Mouse (Mus musculus): ENCODE measurements at regions not wholly inside any gene's neighbourhood (a gene's known extent, or its start where the extent isn't known, plus 50 kb on each side); places are given as distances from the start of the nearest gene placed in this dataset.

- Histone ChIP-seq H3K4me3 (ENCODE audit: low read depth, low read length) (no peak overlapping the region), H3K4me1 (ENCODE audit: control insufficient read depth, insufficient read depth, low read length) (no peaks in the 10 kb centered on the region), H3K36me3 (replicated peaks; ENCODE audit: control insufficient read depth, insufficient read depth, low read depth, low read length) (no peaks in the 10 kb centered on the region), H3K27me3 (ENCODE audit: control insufficient read depth, insufficient read depth, low read length) (no peaks in the 10 kb centered on the region), H3K27ac (replicated peaks; ENCODE audit: low read depth, low read length) (no peak overlapping the region), H3K9ac (replicated peaks; ENCODE audit: low read length) (no peak overlapping the region), H3K4me2 (ENCODE audit: low read depth, low read length) (no peak overlapping the region), H3K9me3 (replicated peaks; ENCODE audit: control insufficient read depth, low read length) (no peaks in the 10 kb centered on the region)
- DNase-seq (ENCODE audit: low spot score) (no peak), ATAC-seq (replicated peaks; ENCODE audit: insufficient number of reproducible peaks, low FRiP score, low TSS enrichment, low read depth) (no peak)
- WGBS = 77% methylated on average over 6 of the region's 6 CpGs
Observed at GRCm38 (mm10) chr13:97847561-97847960, 87.1 kb upstream of the Gm10260 start.

- no peaks in the 10 kb centered on the region for H3K27me3 ChIP-seq (ENCODE audit: control insufficient read depth, insufficient read depth, low read length)
- H3K4me3 ChIP-seq (ENCODE audit: low read depth, low read length) = no peak overlapping the region
- WGBS = 82% methylated on average over 5 of the region's 5 CpGs
- no peak overlapping the region for H3K27ac ChIP-seq (replicated peaks; ENCODE audit: low read depth, low read length)
- H3K4me2 ChIP-seq (ENCODE audit: low read depth, low read length) = no peak overlapping the region
- H3K4me1 ChIP-seq (ENCODE audit: control insufficient read depth, insufficient read depth, low read length) = no peaks in the 10 kb centered on the region
- no peaks in the 10 kb centered on the region for H3K36me3 ChIP-seq (replicated peaks; ENCODE audit: control insufficient read depth, insufficient read depth, low read depth, low read length)
- H3K9me3 ChIP-seq (replicated peaks; ENCODE audit: control insufficient read depth, low read length) = no peaks in the 10 kb centered on the region
- DNase-seq (ENCODE audit: low spot score) (no peak), ATAC-seq (replicated peaks; ENCODE audit: insufficient number of reproducible peaks, low FRiP score, low TSS enrichment, low read depth) (no peak)
- H3K9ac ChIP-seq (replicated peaks; ENCODE audit: low read length) = no peak overlapping the region
Observed at GRCm38 (mm10) chr13:97845148-97845547, 84.7 kb upstream of the Gm10260 start.

DNA sequence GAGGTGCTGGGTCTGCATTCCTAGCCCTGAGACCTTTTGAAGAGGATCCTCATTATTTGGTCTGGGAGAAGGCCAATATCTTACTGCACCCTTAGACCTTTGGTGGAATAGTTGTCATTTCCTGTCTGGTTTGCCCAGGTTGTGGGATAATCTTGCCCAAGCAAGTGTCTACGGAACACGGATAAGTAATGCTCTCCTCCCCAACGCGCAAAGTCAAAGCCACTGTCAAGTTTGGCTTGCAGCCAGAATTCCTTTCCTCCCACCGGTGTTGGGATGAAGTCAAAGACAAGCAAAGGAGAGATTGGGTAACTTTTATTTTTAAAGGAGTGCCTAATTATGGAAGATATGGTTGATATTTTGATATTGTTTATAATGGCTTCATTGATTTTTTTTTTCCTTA is 82.4 kb upstream of the Gm10260 start:
- no peaks in the 10 kb centered on the region for H3K4me1 ChIP-seq (ENCODE audit: control insufficient read depth, insufficient read depth, low read length)
- no peaks in the 10 kb centered on the region for H3K27me3 ChIP-seq (ENCODE audit: control insufficient read depth, insufficient read depth, low read length)
- H3K9ac ChIP-seq (replicated peaks; ENCODE audit: low read length) = no peak overlapping the region
- H3K27ac ChIP-seq (replicated peaks; ENCODE audit: low read depth, low read length) = no peak overlapping the region
- ATAC-seq (replicated peaks; ENCODE audit: insufficient number of reproducible peaks, low FRiP score, low TSS enrichment, low read depth) (no peak), DNase-seq (ENCODE audit: low spot score) (no peak)
- WGBS = 86% methylated on average over 5 of the region's 5 CpGs
- H3K4me3 ChIP-seq (ENCODE audit: low read depth, low read length) = no peak overlapping the region
- H3K36me3 ChIP-seq (replicated peaks; ENCODE audit: control insufficient read depth, insufficient read depth, low read depth, low read length) = no peaks in the 10 kb centered on the region
- H3K9me3 ChIP-seq (replicated peaks; ENCODE audit: control insufficient read depth, low read length) = no peaks in the 10 kb centered on the region
- H3K4me2 ChIP-seq (ENCODE audit: low read depth, low read length) = no peak overlapping the region

- no peak overlapping the region for H3K4me2 ChIP-seq (ENCODE audit: low read depth, low read length)
- H3K9me3 ChIP-seq (replicated peaks; ENCODE audit: control insufficient read depth, low read length) = no peaks in the 10 kb centered on the region
- ATAC-seq (replicated peaks; ENCODE audit: insufficient number of reproducible peaks, low FRiP score, low TSS enrichment, low read depth) (no peak), DNase-seq (ENCODE audit: low spot score) (no peak)
- H3K27me3 ChIP-seq (ENCODE audit: control insufficient read depth, insufficient read depth, low read length) = no peaks in the 10 kb centered on the region
- H3K36me3 ChIP-seq (replicated peaks; ENCODE audit: control insufficient read depth, insufficient read depth, low read depth, low read length) = no peaks in the 10 kb centered on the region
- no peak overlapping the region for H3K4me3 ChIP-seq (ENCODE audit: low read depth, low read length)
- WGBS = 93% methylated on average over 7 of the region's 7 CpGs
- no peak overlapping the region for H3K9ac ChIP-seq (replicated peaks; ENCODE audit: low read length)
- no peak overlapping the region for H3K27ac ChIP-seq (replicated peaks; ENCODE audit: low read depth, low read length)
- H3K4me1 ChIP-seq (ENCODE audit: control insufficient read depth, insufficient read depth, low read length) = no peaks in the 10 kb centered on the region
Observed at GRCm38 (mm10) chr13:97841503-97841902, 81.1 kb upstream of the Gm10260 start.

GRCm38 (mm10) chr13:97839617-97840308 is 79.3 kb upstream of the Gm10260 start:
- Histone ChIP-seq H3K27me3 (ENCODE audit: control insufficient read depth, insufficient read depth, low read length) (no peaks in the 10 kb centered on the region), H3K4me1 (ENCODE audit: control insufficient read depth, insufficient read depth, low read length) (no peaks in the 10 kb centered on the region), H3K9ac (replicated peaks; ENCODE audit: low read length) (no peak overlapping the region), H3K36me3 (replicated peaks; ENCODE audit: control insufficient read depth, insufficient read depth, low read depth, low read length) (no peaks in the 10 kb centered on the region), H3K4me2 (ENCODE audit: low read depth, low read length) (no peak overlapping the region), H3K4me3 (ENCODE audit: low read depth, low read length) (no peak overlapping the region), H3K27ac (replicated peaks; ENCODE audit: low read depth, low read length) (no peak overlapping the region), H3K9me3 (replicated peaks; ENCODE audit: control insufficient read depth, low read length) (no peaks in the 10 kb centered on the region)
- WGBS = 27% methylated on average over 7 of the region's 7 CpGs
- ATAC-seq (replicated peaks; ENCODE audit: insufficient number of reproducible peaks, low FRiP score, low TSS enrichment, low read depth) = no peak
- peak; percentile 44 for DNase-seq (ENCODE audit: low spot score)

DNA sequence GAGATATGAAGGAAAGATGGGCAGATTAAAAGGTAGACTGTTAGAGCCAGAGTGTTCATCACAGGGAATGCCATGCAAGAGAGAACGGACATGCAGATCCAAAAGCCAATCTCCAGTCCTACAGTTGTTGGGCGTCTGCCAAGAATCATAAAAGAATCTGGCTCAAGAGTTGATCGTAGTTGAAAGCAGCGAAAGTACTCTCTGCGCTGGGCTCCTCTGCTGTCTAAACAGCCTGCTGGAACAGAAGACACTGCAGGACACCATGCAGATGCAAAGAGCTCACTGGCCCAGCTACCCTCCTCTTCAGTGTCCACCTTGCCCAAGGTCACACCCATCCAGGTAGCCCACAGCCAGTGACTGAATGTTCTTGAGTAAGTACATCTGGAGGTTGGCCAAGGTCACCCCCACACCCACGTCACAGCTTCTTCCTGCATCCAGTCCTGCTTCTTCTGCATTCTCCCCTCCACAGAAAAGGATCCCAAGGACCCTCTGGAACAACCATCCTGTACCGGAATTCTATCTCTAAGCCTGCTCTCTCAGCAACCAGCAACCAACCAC is 77.1 kb upstream of the Gm10260 start:
- H3K9ac ChIP-seq (replicated peaks; ENCODE audit: low read length) = no peak overlapping the region
- H3K4me3 ChIP-seq (ENCODE audit: low read depth, low read length) = no peak overlapping the region
- WGBS = 86% methylated on average over 7 of the region's 7 CpGs
- H3K27me3 ChIP-seq (ENCODE audit: control insufficient read depth, insufficient read depth, low read length) = no peaks in the 10 kb centered on the region
- no peak overlapping the region for H3K27ac ChIP-seq (replicated peaks; ENCODE audit: low read depth, low read length)
- no peak for DNase-seq (ENCODE audit: low spot score)
- no peak for ATAC-seq (replicated peaks; ENCODE audit: insufficient number of reproducible peaks, low FRiP score, low TSS enrichment, low read depth)
- H3K9me3 ChIP-seq (replicated peaks; ENCODE audit: control insufficient read depth, low read length) = no peaks in the 10 kb centered on the region
- H3K36me3 ChIP-seq (replicated peaks; ENCODE audit: control insufficient read depth, insufficient read depth, low read depth, low read length) = no peaks in the 10 kb centered on the region
- no peak overlapping the region for H3K4me2 ChIP-seq (ENCODE audit: low read depth, low read length)
- no peaks in the 10 kb centered on the region for H3K4me1 ChIP-seq (ENCODE audit: control insufficient read depth, insufficient read depth, low read length)

DNA sequence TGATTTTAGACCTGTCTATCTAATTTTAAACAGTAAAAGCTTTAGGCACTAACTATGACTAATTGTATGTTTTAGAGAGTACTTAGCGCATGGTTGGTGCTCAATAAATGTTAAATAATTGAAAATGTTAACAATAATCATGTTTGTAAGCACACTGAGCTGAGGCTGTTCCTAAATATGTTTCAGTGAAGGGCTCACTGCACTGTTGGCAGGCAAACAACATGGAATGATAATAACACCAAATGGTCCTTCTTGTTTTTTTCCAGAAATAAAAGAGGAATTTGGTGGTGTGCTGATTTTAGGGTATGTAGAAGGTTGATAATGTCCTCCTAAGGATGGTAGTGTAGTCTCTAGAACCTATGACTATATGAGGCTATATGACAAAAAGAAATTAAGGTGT is 72.0 kb upstream of the Gm10260 start:
- Histone ChIP-seq H3K27ac (replicated peaks; ENCODE audit: low read depth, low read length) (no peak overlapping the region), H3K4me1 (ENCODE audit: control insufficient read depth, insufficient read depth, low read length) (no peaks in the 10 kb centered on the region), H3K9me3 (replicated peaks; ENCODE audit: control insufficient read depth, low read length) (no peaks in the 10 kb centered on the region), H3K36me3 (replicated peaks; ENCODE audit: control insufficient read depth, insufficient read depth, low read depth, low read length) (no peaks in the 10 kb centered on the region), H3K27me3 (ENCODE audit: control insufficient read depth, insufficient read depth, low read length) (no peaks in the 10 kb centered on the region), H3K9ac (replicated peaks; ENCODE audit: low read length) (no peak overlapping the region), H3K4me3 (ENCODE audit: low read depth, low read length) (no peak overlapping the region), H3K4me2 (ENCODE audit: low read depth, low read length) (no peak overlapping the region)
- DNase-seq (ENCODE audit: low spot score) = no peak
- ATAC-seq (replicated peaks; ENCODE audit: insufficient number of reproducible peaks, low FRiP score, low TSS enrichment, low read depth) = no peak
- 94% methylated on average over 1 of the region's 1 CpGs for WGBS

GRCm38 (mm10) chr13:97831839-97832238 is 71.4 kb upstream of the Gm10260 start:
- Histone ChIP-seq H3K27ac (replicated peaks; ENCODE audit: low read depth, low read length) (no peak overlapping the region), H3K27me3 (ENCODE audit: control insufficient read depth, insufficient read depth, low read length) (no peaks in the 10 kb centered on the region), H3K4me2 (ENCODE audit: low read depth, low read length) (no peak overlapping the region), H3K9me3 (replicated peaks; ENCODE audit: control insufficient read depth, low read length) (no peaks in the 10 kb centered on the region), H3K36me3 (replicated peaks; ENCODE audit: control insufficient read depth, insufficient read depth, low read depth, low read length) (no peaks in the 10 kb centered on the region), H3K4me3 (ENCODE audit: low read depth, low read length) (no peak overlapping the region), H3K4me1 (ENCODE audit: control insufficient read depth, insufficient read depth, low read length) (no peaks in the 10 kb centered on the region), H3K9ac (replicated peaks; ENCODE audit: low read length) (no peak overlapping the region)
- ATAC-seq (replicated peaks; ENCODE audit: insufficient number of reproducible peaks, low FRiP score, low TSS enrichment, low read depth) (no peak), DNase-seq (ENCODE audit: low spot score) (peak; percentile 21)
- 58% methylated on average over 5 of the region's 5 CpGs for WGBS

Measured in embryonic facial prominence, embryonic 11.5 days (tissue).